Mouse (Mus musculus): Measurements from ENCODE around the gene Pik3ap1. TPM values are rescaled to one million over a fixed set of nuclear protein-coding genes. Genes with fewer than 3 reads are reported as not detected.

Gene Pik3ap1
- total and polyA plus RNA-seq, 3 experiments: 26.7 to 106 (median 37.4) TPM

- H3K27me3 ChIP-seq (replicated peaks): no peaks in the 10 kb centered on the region
- peaks cover 30% of the 10 kb centered on the region for H3K79me2 ChIP-seq (replicated peaks; ENCODE audit: control insufficient read depth, extremely low read depth, insufficient read depth, poor library complexity, severe bottlenecking)
- no peak overlapping the region for H3K4me3 ChIP-seq (replicated peaks in 1 of 3; ENCODE audit: low read depth in 2 of 3, low read length in 2 of 3, poor library complexity in 1 of 3)
- no peak for TF ChIP-seq MYC (IDR thresholded peaks at IDR 0.05; ENCODE audit: low read depth, low read length)
- no peak for TF ChIP-seq ZC3H11A (IDR thresholded peaks at IDR 0.05; ENCODE audit: low read depth, low read length)
- no peak for TF ChIP-seq KAT2A (IDR thresholded peaks at IDR 0.05; ENCODE audit: insufficient replicate concordance, low read length)
- no peak for TF ChIP-seq MAZ (IDR thresholded peaks at IDR 0.05; ENCODE audit: low read depth, low read length)
- no peak for TF ChIP-seq USF2 (conservative IDR thresholded peaks at IDR 0.05; ENCODE audit: low read depth, low read length)
- peak; percentile 45; the same call in 1 of the 2 replicates for TF ChIP-seq CHD2 (IDR thresholded peaks at IDR 0.05; ENCODE audit: low read length)
- peaks cover 11% of the 10 kb centered on the region for H3K9me3 ChIP-seq (replicated peaks; ENCODE audit: low read length)
- in situ Hi-C loops (cut with MboI; ENCODE audit: low pct_ligation_motif_present, low pct_unique_long_range_greater_than_20kb, low sequenced_read_pairs) (loop anchor here (5.0 kb wide), 1 partner anchor 39 kb away; no protein-coding TSS in a partner anchor), dilution Hi-C loops (cut with MboI; ENCODE audit: extremely low pct_ligation_motif_present, extremely low pct_unique_long_range_greater_than_20kb, low sequenced_read_pairs) (no loop called here)
- DNase-seq (ENCODE audit: extremely low read depth): no peak
- H3K9ac ChIP-seq (ENCODE audit: insufficient read depth, low read depth): no peak overlapping the region
- H3K4me2 ChIP-seq (ENCODE audit: insufficient read depth, low read depth, poor library complexity, severe bottlenecking): no peak overlapping the region
- H3K36me3 ChIP-seq (replicated peaks in 1 of 2; ENCODE audit: control insufficient read depth in 1 of 2, insufficient read depth in 1 of 2, low read length in 1 of 2): peaks cover 24 to 34% of the 10 kb centered on the region in 2 experiments
- H3K4me1 ChIP-seq (ENCODE audit: control insufficient read depth in 1 of 2, insufficient read depth in 2 of 2): peaks cover 18 to 57% of the 10 kb centered on the region in 2 experiments
- H3K27ac ChIP-seq (ENCODE audit: insufficient read depth, low read depth): no peak overlapping the region
Measured at GRCm38 (mm10) chr19:41371373-41371772, 13.5 kb downstream of the Pik3ap1 start.

- Histone ChIP-seq H3K9ac (ENCODE audit: insufficient read depth, low read depth) (peak overlapping the region; percentile 87), H3K4me2 (ENCODE audit: insufficient read depth, low read depth, poor library complexity, severe bottlenecking) (peak overlapping the region; percentile 62), H3K4me1 (ENCODE audit: control insufficient read depth in 1 of 2, insufficient read depth in 2 of 2) (peaks cover 21 to 66% of the 10 kb centered on the region in 2 experiments), H3K27me3 (replicated peaks) (no peaks in the 10 kb centered on the region), H3K9me3 (replicated peaks; ENCODE audit: low read length) (peaks cover 10% of the 10 kb centered on the region), H3K27ac (ENCODE audit: insufficient read depth, low read depth) (peak overlapping the region; percentile 89), H3K79me2 (replicated peaks; ENCODE audit: control insufficient read depth, extremely low read depth, insufficient read depth, poor library complexity, severe bottlenecking) (peaks cover 45% of the 10 kb centered on the region), H3K4me3 (replicated peaks in 1 of 3; ENCODE audit: low read depth in 2 of 3, low read length in 2 of 3, poor library complexity in 1 of 3) (peak overlapping the region; percentile 55 to 66 (median 60)), H3K36me3 (replicated peaks in 1 of 2; ENCODE audit: control insufficient read depth in 1 of 2, insufficient read depth in 1 of 2, low read length in 1 of 2) (peaks cover 10 to 19% of the 10 kb centered on the region in 2 experiments)
- no peak for DNase-seq (ENCODE audit: extremely low read depth)
- TF ChIP-seq POLR2AphosphoS2 (IDR thresholded peaks at IDR 0.05; ENCODE audit: low read depth, low read length): no peak
- TF ChIP-seq IRF4 (IDR thresholded peaks at IDR 0.05; ENCODE audit: low read depth, low read length): 0 out of 2 replicates have a peak, but pooled peaks have one; percentile 15
- peak; percentile 45; the same call in 1 of the 2 replicates for TF ChIP-seq MAZ (IDR thresholded peaks at IDR 0.05; ENCODE audit: low read depth, low read length)
- 0 out of 2 replicates have a peak, but pooled peaks have one; percentile 17 for TF ChIP-seq MEF2A (IDR thresholded peaks at IDR 0.05; ENCODE audit: borderline replicate concordance, low read depth, low read length)
- peak; percentile 49; the same call in 1 of the 2 replicates for TF ChIP-seq ZMIZ1 (IDR thresholded peaks at IDR 0.05; ENCODE audit: low read depth, low read length)
- 0 out of 2 replicates have a peak, but pooled peaks have one; percentile 31 for TF ChIP-seq POLR2A (IDR thresholded peaks at IDR 0.05; ENCODE audit: low read depth, low read length)
- TF ChIP-seq UBTF (IDR thresholded peaks at IDR 0.05; ENCODE audit: low read depth, low read length): no peak
- TF ChIP-seq TCF12 (IDR thresholded peaks at IDR 0.05; ENCODE audit: low read depth, low read length): 0 out of 2 replicates have a peak, but pooled peaks have one; percentile 24
- in situ Hi-C loops (cut with MboI; ENCODE audit: low pct_ligation_motif_present, low pct_unique_long_range_greater_than_20kb, low sequenced_read_pairs): loop anchor here (5.0 kb wide), 1 partner anchor 38 kb away; no protein-coding TSS in a partner anchor
- dilution Hi-C loops (cut with MboI; ENCODE audit: extremely low pct_ligation_motif_present, extremely low pct_unique_long_range_greater_than_20kb, low sequenced_read_pairs): no loop called here
Measured at GRCm38 (mm10) chr19:41369557-41370460, 15.1 kb downstream of the Pik3ap1 start.

Measured in CH12.LX (cell line).